Comparison of ENCODE assay signal across 7 mouse cellular contexts in genomic region chr12:17729211-17729900, GRCm38 (mm10). TPM values are rescaled to one million over a fixed set of nuclear protein-coding genes. Genes with fewer than 3 reads are reported as not detected.
DNase-seq lines count a peak whose midpoint lies in the region; ATAC-seq and TF ChIP-seq lines count a peak whose summit lies in the region.

No protein-coding gene starts in this region.

- H3K27me3 ChIP-seq in liver, adult 2 months (ENCODE audit: control insufficient read depth, insufficient read depth, low read length), result no peaks in the 10 kb centered on the region
- no peaks in the 10 kb centered on the region for H3K27me3 ChIP-seq in liver, embryonic 11.5 days (replicated peaks; ENCODE audit: control insufficient read depth, insufficient read depth, low read length)
- no peaks in the 10 kb centered on the region for H3K27me3 ChIP-seq in kidney, adult 2 months (replicated peaks; ENCODE audit: control insufficient read depth, insufficient read depth, low read length)
- H3K27me3 ChIP-seq in myocyte (ENCODE audit: control insufficient read depth, insufficient read depth, insufficient read length), result no peaks in the 10 kb centered on the region
- H3K27me3 ChIP-seq in midbrain, embryonic 11.5 days (ENCODE audit: control insufficient read depth, insufficient read depth, low read length), result no peaks in the 10 kb centered on the region

- no peak for ATAC-seq in liver, embryonic 11.5 days (replicated peaks; ENCODE audit: low FRiP score)
- no peak for ATAC-seq in CD4-positive, CD25-positive, alpha-beta regulatory T cell, adult 4 months
- ATAC-seq in midbrain, embryonic 11.5 days (ENCODE audit: low FRiP score), result no peak

- H3K4me2 ChIP-seq in liver, embryonic 11.5 days, result no peak overlapping the region
- peak overlapping the region; percentile 69 for H3K4me2 ChIP-seq in myocyte (ENCODE audit: low read depth)
- H3K4me2 ChIP-seq in midbrain, embryonic 11.5 days, result no peak overlapping the region

- no peak overlapping the region for H3K4me3 ChIP-seq in liver, adult 2 months (ENCODE audit: insufficient read depth, low read depth, low read length)
- H3K4me3 ChIP-seq in liver, embryonic 11.5 days (ENCODE audit: low read depth, low read length), result no peak overlapping the region
- no peak overlapping the region for H3K4me3 ChIP-seq in kidney, adult 2 months (ENCODE audit: insufficient read depth, low read depth, low read length)
- no peak overlapping the region for H3K4me3 ChIP-seq in myocyte
- H3K4me3 ChIP-seq in midbrain, embryonic 11.5 days (ENCODE audit: low read depth, low read length), result no peak overlapping the region

- TF ChIP-seq POLR2A in liver, adult 2 months (IDR thresholded peaks at IDR 0.05; ENCODE audit: extremely low read depth, insufficient read depth, low read length), result no peak
- no peak for TF ChIP-seq POLR2A in kidney, adult 2 months (IDR thresholded peaks at IDR 0.05; ENCODE audit: low read depth, low read length)
- no peak for TF ChIP-seq POLR2A in myocyte (IDR thresholded peaks at IDR 0.05; ENCODE audit: insufficient read length, low read depth)

- peaks cover 2% of the 10 kb centered on the region; the same call in 1 of the 2 replicates for H3K4me1 ChIP-seq in liver, adult 2 months (ENCODE audit: control insufficient read depth, insufficient read depth, low read length)
- H3K4me1 ChIP-seq in liver, embryonic 11.5 days (replicated peaks; ENCODE audit: control insufficient read depth, insufficient read depth, low read length), result peaks cover 51% of the 10 kb centered on the region
- peaks cover 64% of the 10 kb centered on the region for H3K4me1 ChIP-seq in kidney, adult 2 months (ENCODE audit: control insufficient read depth, insufficient read depth, low read length)
- peaks cover 8% of the 10 kb centered on the region for H3K4me1 ChIP-seq in midbrain, embryonic 11.5 days (ENCODE audit: control insufficient read depth, insufficient read depth, low read length)

- H3K27ac ChIP-seq in liver, adult 2 months (replicated peaks; ENCODE audit: insufficient read depth, low read depth, low read length), result no peak overlapping the region
- H3K27ac ChIP-seq in liver, embryonic 11.5 days (ENCODE audit: low read depth, low read length), result no peak overlapping the region
- peak overlapping the region; percentile 45 for H3K27ac ChIP-seq in kidney, adult 2 months (ENCODE audit: insufficient read depth, low read depth, low read length)
- H3K27ac ChIP-seq in midbrain, embryonic 11.5 days (ENCODE audit: low read depth, low read length), result no peak overlapping the region

- no peak for TF ChIP-seq CTCF in liver, adult 2 months (IDR thresholded peaks at IDR 0.05; ENCODE audit: low read depth, low read length)
- no peak for TF ChIP-seq CTCF in kidney, adult 2 months (conservative IDR thresholded peaks at IDR 0.05; ENCODE audit: insufficient read depth, insufficient read length, low read depth, low read length)

- no peak overlapping the region for H3ac ChIP-seq in myocyte (ENCODE audit: control insufficient read depth, insufficient read length)

- H3K79me2 ChIP-seq in liver, adult 2 months (ENCODE audit: control insufficient read depth, insufficient read depth, low read length), result peaks cover 19% of the 10 kb centered on the region; the same call in 1 of the 2 replicates
- peaks cover 86% of the 10 kb centered on the region for H3K79me2 ChIP-seq in myocyte (ENCODE audit: control insufficient read depth, insufficient read depth)

- no peaks in the 10 kb centered on the region for H3K36me3 ChIP-seq in liver, adult 2 months (ENCODE audit: control insufficient read depth, insufficient read depth, low read length)
- H3K36me3 ChIP-seq in liver, embryonic 11.5 days (ENCODE audit: control insufficient read depth, insufficient read depth, low read length), result no peaks in the 10 kb centered on the region
- no peaks in the 10 kb centered on the region for H3K36me3 ChIP-seq in kidney, adult 2 months (ENCODE audit: control insufficient read depth, insufficient read depth, low read length)
- no peaks in the 10 kb centered on the region for H3K36me3 ChIP-seq in myocyte (ENCODE audit: control insufficient read depth, insufficient read depth)
- H3K36me3 ChIP-seq in midbrain, embryonic 11.5 days (ENCODE audit: control insufficient read depth, insufficient read depth, low read length), result no peaks in the 10 kb centered on the region

- peak; percentile 22 for DNase-seq in liver, adult 2 months (ENCODE audit: extremely low read depth, low read depth, low spot score)
- DNase-seq in liver, embryonic 11.5 days (ENCODE audit: low spot score), result no peak
- DNase-seq in gastrocnemius, adult 18-20 months (ENCODE audit: low spot score), result peak; percentile 78
- DNase-seq in kidney, adult 2 months, result peak; percentile 87
- no peak for DNase-seq in midbrain, embryonic 11.5 days (ENCODE audit: low spot score, missing footprints)

- WGBS in liver, adult 2 months, result 71% methylated on average over 13 of the region's 13 CpGs
- 89% methylated on average over 13 of the region's 13 CpGs for WGBS in liver, embryonic 11.5 days
- WGBS in kidney, adult 2 months, result 44% methylated on average over 13 of the region's 13 CpGs
- WGBS in midbrain, embryonic 11.5 days, result 91% methylated on average over 13 of the region's 13 CpGs

- no peaks in the 10 kb centered on the region for H3K9me3 ChIP-seq in liver, embryonic 11.5 days (ENCODE audit: control insufficient read depth, low read length)
- H3K9me3 ChIP-seq in midbrain, embryonic 11.5 days (ENCODE audit: control insufficient read depth, low read length), result no peaks in the 10 kb centered on the region

- H3K9ac ChIP-seq in liver, adult 2 months (ENCODE audit: low read depth, low read length), result no peak overlapping the region
- no peak overlapping the region for H3K9ac ChIP-seq in liver, embryonic 11.5 days (ENCODE audit: low read depth, low read length)
- no peak overlapping the region for H3K9ac ChIP-seq in midbrain, embryonic 11.5 days (ENCODE audit: low read length)

TF ChIP-seq in myocyte, 11 proteins besides CTCF, POLR2A, EP300 and RAD21:
- TF ChIP-seq MYOG (IDR thresholded peaks at IDR 0.05; ENCODE audit: control insufficient read depth in 1 of 3, insufficient read depth in 1 of 3, insufficient read length in 2 of 3, low read depth in 2 of 3) (no peak), MAX (IDR thresholded peaks at IDR 0.05; ENCODE audit: low read depth) (no peak), TCF12 (IDR thresholded peaks at IDR 0.05; ENCODE audit: insufficient read depth, poor library complexity, severe bottlenecking) (peak; percentile 1)

RNA-seq across cellular contexts. Expression of gene Hpcal1, which starts 38.7 kb away (rescaled TPM):
- 8.5 and 10.5 TPM in 2 replicates for total RNA-seq in liver, adult 2 months (2014; rRNA removed)
- polyA plus RNA-seq in liver, adult 2 months (2012; rRNA removed), result 16.6 and 23.2 TPM in 2 replicates
- 30.2 and 31.8 TPM in 2 replicates for polyA plus RNA-seq in liver, embryonic 11.5 days (2014; fragmentation: Nextera tagmentation; extraction: Ambion mirVana)
- 1 to 10 TPM; 6.0 to 6.4 TPM for total RNA-seq in gastrocnemius, adult 18-20 months (2021)
- polyA plus RNA-seq in kidney, adult 2 months (2012; rRNA removed), result 128 and 144 TPM in 2 replicates
- 89.4 TPM for polyA plus RNA-seq in myocyte (2012; fragmentation: generic; extraction: Trizol)
- 10 to 100 TPM; 71.5 to 87.9 TPM for polyA plus RNA-seq in CD4-positive, CD25-positive, alpha-beta regulatory T cell, adult 4 months (2017; shearing (Covaris generic))
- 36.4 and 39.1 TPM in 2 replicates for polyA plus RNA-seq in midbrain, embryonic 11.5 days (2014; fragmentation: Nextera tagmentation; extraction: Ambion mirVana)

Comparison
In these comparisons a context has a peak if more than half of its experiments do, and no peak if none do; other contexts are left out.
1. DNase-seq: peak in liver, adult 2 months (single experiment), gastrocnemius, adult 18-20 months (single experiment) and kidney, adult 2 months (single experiment); none in liver, embryonic 11.5 days (single experiment) and midbrain, embryonic 11.5 days (single experiment).